Mouse (Mus musculus) retina, embryonic 14.5 days (tissue): ENCODE results near the gene Cep162.
A peak's percentile ranks its signal among the peaks of the same experiment; 100 is the strongest.

Source experiments
- DNase-seq: peaks from one replicate; pipeline ENCODE4 v3.0.0-alpha.2; 2015; ENCODE audit warnings: low spot score

Gene Cep162

GRCm38 (mm10) chr9:87162559-87162958 is 92.8 kb downstream of the Cep162 start:
- no peak for DNase-seq

GRCm38 (mm10) chr9:87152641-87153325 is 102.6 kb downstream of the Cep162 start:
- DNase-seq: no peak

GRCm38 (mm10) chr9:87147927-87148326 is 107.4 kb downstream of the Cep162 start:
- DNase-seq: no peak

GRCm38 (mm10) chr9:87146400-87146799 is 108.9 kb downstream of the Cep162 start:
- DNase-seq: no peak

GRCm38 (mm10) chr9:87145671-87146070 is 109.7 kb downstream of the Cep162 start:
- DNase-seq: no peak

DNA sequence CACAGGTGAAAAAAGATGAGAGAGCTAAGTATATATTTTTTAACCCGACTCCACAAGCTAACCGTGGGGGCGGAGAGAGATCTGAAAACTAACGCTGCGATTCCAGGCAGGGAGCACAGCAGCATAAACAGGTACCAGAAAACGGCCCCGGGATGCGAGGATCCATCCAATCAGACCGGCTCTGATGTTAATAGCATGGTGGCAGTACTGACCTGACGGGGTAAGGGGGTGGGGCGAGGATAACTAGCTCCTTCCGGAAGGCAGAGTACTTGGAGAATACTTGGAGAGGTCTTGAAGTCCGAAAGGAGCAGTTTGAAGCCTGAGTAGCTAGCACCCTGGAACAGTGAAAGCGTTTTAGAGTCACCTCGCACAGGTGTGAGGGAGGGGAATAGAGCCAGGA is 110.2 kb downstream of the Cep162 start:
- DNase-seq: peak; percentile 17

GRCm38 (mm10) chr9:87144532-87144931 is 110.8 kb downstream of the Cep162 start:
- DNase-seq: no peak

GRCm38 (mm10) chr9:87144106-87144505 is 111.2 kb downstream of the Cep162 start, which contains the start of gene Mrap2:
TSS of gene Mrap2 (plus strand) at chr9:87144306.
- DNase-seq: peak; percentile 75

DNA sequence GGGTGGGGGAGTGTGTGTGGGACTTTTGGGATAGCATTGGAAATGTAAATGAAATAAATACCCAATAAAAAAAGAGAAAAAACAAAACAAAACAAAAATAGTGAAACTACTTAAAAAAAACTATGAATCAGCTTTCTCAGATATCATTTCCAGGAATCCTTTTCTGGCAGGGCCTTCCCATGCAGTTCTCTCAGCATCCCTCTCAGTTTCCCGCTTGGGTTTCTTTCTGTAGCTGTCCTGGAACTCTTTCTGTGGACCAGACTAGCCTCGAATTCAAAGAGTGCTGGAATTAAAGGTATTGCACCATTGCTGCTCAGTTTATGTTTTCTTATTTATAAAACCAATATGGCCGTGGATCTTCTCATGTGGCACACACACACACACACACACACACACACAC is 112.3 kb downstream of the Cep162 start:
- DNase-seq: no peak
